Mouse (Mus musculus) megakaryocyte, embryonic 14.5 days (primary cell): ENCODE measurements around the gene Gkap1.

ENCODE experiments used
- FLI1 ChIP-seq: IDR thresholded peaks from 2 replicates; pipeline ENCODE4 v1.6.1; 2012; ENCODE audit warnings: low read length, inconsistent platforms, mixed read lengths
- GATA1 ChIP-seq: IDR thresholded peaks from 3 replicates; pipeline ENCODE4 v1.6.1; 2012; ENCODE audit warnings: mixed read lengths, low read length, inconsistent platforms, borderline replicate concordance

- no peak for TF ChIP-seq FLI1
- no peak for TF ChIP-seq GATA1
Observed at GRCm38 (mm10) chr13:58301961-58302360, 26.5 kb upstream of the Gkap1 start.
